Mouse (Mus musculus): ENCODE results near the gene Cnst. TPM values are rescaled to one million over a fixed set of nuclear protein-coding genes. Genes with fewer than 3 reads are reported as not detected.

The Cnst gene
- polyA plus RNA-seq, 1 experiment from 2014 or later, result 15.9 TPM

DNA sequence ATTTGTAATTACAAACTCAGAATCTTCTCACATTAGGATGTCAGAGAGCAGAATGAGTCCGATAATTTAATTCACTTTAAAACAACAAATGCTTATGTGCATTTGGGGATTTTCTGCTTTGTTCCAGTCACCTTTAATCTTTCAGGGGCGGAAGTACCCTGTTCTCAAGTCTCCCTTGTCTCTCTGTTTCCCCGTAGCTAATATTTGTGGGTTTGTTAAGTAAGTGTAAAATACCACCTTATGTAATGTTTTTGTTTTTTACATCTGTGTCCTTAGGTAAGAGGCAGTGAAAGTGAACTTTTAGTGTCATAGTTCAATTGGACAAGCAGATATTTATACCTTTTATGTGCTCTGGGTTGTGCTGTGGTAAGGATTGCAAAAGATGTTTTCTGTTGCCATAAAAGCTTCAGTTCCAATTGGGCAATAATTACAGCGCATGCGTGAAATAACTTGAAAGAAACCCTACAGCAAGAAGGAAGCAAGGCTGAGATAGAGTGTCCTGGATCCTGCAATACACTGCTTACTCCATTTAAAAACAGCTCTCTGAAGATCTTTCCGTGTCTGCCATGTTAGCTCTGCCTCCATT lies 14.8 kb downstream of the Cnst start:
- WGBS, result 94% methylated on average over 6 of the region's 6 CpGs
- DNase-seq (ENCODE audit: low spot score), result no peak
- peaks cover 8% of the 10 kb centered on the region for H3K4me1 ChIP-seq
- H3K36me3 ChIP-seq, result no peaks in the 10 kb centered on the region
- no peaks in the 10 kb centered on the region for H3K9me3 ChIP-seq
- no peak overlapping the region for H3K27ac ChIP-seq
- no peaks in the 10 kb centered on the region for H3K27me3 ChIP-seq (ENCODE audit: insufficient read depth, poor library complexity, severe bottlenecking)
- H3K4me3 ChIP-seq, result no peak overlapping the region

- no peaks in the 10 kb centered on the region for H3K27me3 ChIP-seq (ENCODE audit: insufficient read depth, poor library complexity, severe bottlenecking)
- no peaks in the 10 kb centered on the region for H3K9me3 ChIP-seq
- H3K36me3 ChIP-seq, result no peaks in the 10 kb centered on the region
- DNase-seq (ENCODE audit: low spot score), result no peak
- 78% methylated on average over 4 of the region's 4 CpGs for WGBS
- H3K4me1 ChIP-seq, result peaks cover 27% of the 10 kb centered on the region
- H3K4me3 ChIP-seq, result no peak overlapping the region
- H3K27ac ChIP-seq, result no peak overlapping the region
These were observed 17.0 kb downstream of the Cnst start for GRCm38 (mm10) chr1:179563211-179563610.

GRCm38 (mm10) chr1:179563926-179564325 lies 17.8 kb downstream of the Cnst start:
- Histone ChIP-seq H3K4me3 (no peak overlapping the region), H3K36me3 (no peaks in the 10 kb centered on the region), H3K27me3 (ENCODE audit: insufficient read depth, poor library complexity, severe bottlenecking) (no peaks in the 10 kb centered on the region), H3K4me1 (peaks cover 34% of the 10 kb centered on the region), H3K9me3 (no peaks in the 10 kb centered on the region), H3K27ac (no peak overlapping the region)
- WGBS, result 84% methylated on average over 5 of the region's 5 CpGs
- DNase-seq (ENCODE audit: low spot score), result no peak

DNA sequence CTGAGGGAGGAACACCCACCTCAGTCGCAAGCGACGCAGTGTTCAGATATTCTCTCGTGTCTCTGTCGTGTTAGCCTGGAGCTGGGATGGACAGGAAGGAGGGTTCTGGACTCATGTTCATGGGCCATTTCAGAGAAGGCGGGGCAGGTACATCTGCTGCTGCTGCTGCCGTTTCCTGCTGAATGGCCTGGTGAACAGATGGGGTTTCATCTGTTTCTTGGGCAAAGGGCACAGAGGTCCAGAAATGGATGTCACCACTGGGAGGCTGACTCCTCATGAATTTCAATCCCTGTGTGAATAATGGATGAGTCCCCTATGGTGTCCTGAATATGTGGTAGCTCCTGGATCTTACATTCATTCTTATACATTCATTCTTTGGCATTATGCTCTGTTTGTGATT lies 21.4 kb downstream of the Cnst start:
- peaks cover 41% of the 10 kb centered on the region for H3K4me1 ChIP-seq
- no peak overlapping the region for H3K27ac ChIP-seq
- H3K4me3 ChIP-seq, result no peak overlapping the region
- H3K36me3 ChIP-seq, result no peaks in the 10 kb centered on the region
- no peaks in the 10 kb centered on the region for H3K27me3 ChIP-seq (ENCODE audit: insufficient read depth, poor library complexity, severe bottlenecking)
- WGBS, result 82% methylated on average over 7 of the region's 7 CpGs
- H3K9me3 ChIP-seq, result no peaks in the 10 kb centered on the region
- DNase-seq (ENCODE audit: low spot score), result no peak

- H3K4me3 ChIP-seq, result no peak overlapping the region
- WGBS, result 36% methylated on average over 4 of the region's 4 CpGs
- no peaks in the 10 kb centered on the region for H3K27me3 ChIP-seq (ENCODE audit: insufficient read depth, poor library complexity, severe bottlenecking)
- H3K36me3 ChIP-seq, result no peaks in the 10 kb centered on the region
- DNase-seq (ENCODE audit: low spot score), result no peak
- H3K4me1 ChIP-seq, result peaks cover 33% of the 10 kb centered on the region
- H3K27ac ChIP-seq, result peak overlapping the region; percentile 69
- H3K9me3 ChIP-seq, result no peaks in the 10 kb centered on the region
These were observed 22.7 kb downstream of the Cnst start for GRCm38 (mm10) chr1:179568690-179569398.

- Histone ChIP-seq H3K4me1 (peaks cover 33% of the 10 kb centered on the region), H3K27ac (no peak overlapping the region), H3K4me3 (no peak overlapping the region), H3K9me3 (no peaks in the 10 kb centered on the region), H3K27me3 (ENCODE audit: insufficient read depth, poor library complexity, severe bottlenecking) (no peaks in the 10 kb centered on the region), H3K36me3 (no peaks in the 10 kb centered on the region)
- 95% methylated on average over 1 of the region's 1 CpGs for WGBS
- DNase-seq (ENCODE audit: low spot score), result no peak
These were observed 24.3 kb downstream of the Cnst start for GRCm38 (mm10) chr1:179570482-179570881.

- H3K4me1 ChIP-seq, result peaks cover 27% of the 10 kb centered on the region
- no peaks in the 10 kb centered on the region for H3K9me3 ChIP-seq
- no peaks in the 10 kb centered on the region for H3K27me3 ChIP-seq (ENCODE audit: insufficient read depth, poor library complexity, severe bottlenecking)
- no peak for DNase-seq (ENCODE audit: low spot score)
- H3K27ac ChIP-seq, result no peak overlapping the region
- WGBS, result 87% methylated on average over 4 of the region's 4 CpGs
- no peak overlapping the region for H3K4me3 ChIP-seq
- H3K36me3 ChIP-seq, result no peaks in the 10 kb centered on the region
These were observed 25.5 kb downstream of the Cnst start for GRCm38 (mm10) chr1:179571686-179572085.

- H3K4me3 ChIP-seq, result no peak overlapping the region
- H3K27me3 ChIP-seq (ENCODE audit: insufficient read depth, poor library complexity, severe bottlenecking), result no peaks in the 10 kb centered on the region
- peaks cover 9% of the 10 kb centered on the region for H3K4me1 ChIP-seq
- no peak overlapping the region for H3K27ac ChIP-seq
- no peak for DNase-seq (ENCODE audit: low spot score)
- no peaks in the 10 kb centered on the region for H3K9me3 ChIP-seq
- WGBS, result 72% methylated on average over 6 of the region's 6 CpGs
- H3K36me3 ChIP-seq, result no peaks in the 10 kb centered on the region
These were observed 27.6 kb downstream of the Cnst start for GRCm38 (mm10) chr1:179573650-179574206.

GRCm38 (mm10) chr1:179578625-179579024 lies 32.5 kb downstream of the Cnst start:
- WGBS, result 67% methylated on average over 6 of the region's 6 CpGs
- no peak overlapping the region for H3K4me3 ChIP-seq
- no peaks in the 10 kb centered on the region for H3K27me3 ChIP-seq (ENCODE audit: insufficient read depth, poor library complexity, severe bottlenecking)
- peak overlapping the region; percentile 1; the same call in 1 of the 2 replicates for H3K27ac ChIP-seq
- peaks cover 12% of the 10 kb centered on the region for H3K4me1 ChIP-seq
- no peak for DNase-seq (ENCODE audit: low spot score)
- H3K36me3 ChIP-seq, result peaks cover 14% of the 10 kb centered on the region
- H3K9me3 ChIP-seq, result no peaks in the 10 kb centered on the region

- Histone ChIP-seq H3K4me1 (peaks cover 21% of the 10 kb centered on the region), H3K36me3 (peaks cover 14% of the 10 kb centered on the region), H3K27ac (no peak overlapping the region), H3K4me3 (no peak overlapping the region), H3K9me3 (no peaks in the 10 kb centered on the region), H3K27me3 (ENCODE audit: insufficient read depth, poor library complexity, severe bottlenecking) (no peaks in the 10 kb centered on the region)
- DNase-seq (ENCODE audit: low spot score), result no peak
- WGBS, result 61% methylated on average over 8 of the region's 8 CpGs
These were observed 34.0 kb downstream of the Cnst start for GRCm38 (mm10) chr1:179580200-179580599.

DNA sequence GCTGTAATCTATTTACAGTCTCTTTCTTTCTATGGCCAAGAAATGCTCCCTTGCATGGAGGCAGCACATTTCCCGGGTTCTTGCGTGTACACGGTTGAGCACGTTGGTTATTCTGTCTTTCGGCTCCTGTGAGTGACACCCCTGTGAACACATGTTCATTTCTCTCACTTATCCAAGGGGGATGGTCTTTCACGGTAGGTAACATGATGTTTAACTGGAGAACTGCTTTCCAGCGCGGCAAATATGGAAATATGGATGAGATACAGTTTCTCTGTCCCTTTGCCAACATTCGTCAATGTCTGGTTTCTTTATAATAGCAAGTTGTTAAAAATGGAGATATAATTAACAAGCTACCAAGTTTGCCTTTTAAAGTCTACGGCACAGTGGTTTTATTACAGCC lies 35.3 kb downstream of the Cnst start:
- peaks cover 32% of the 10 kb centered on the region for H3K4me1 ChIP-seq
- 92% methylated on average over 10 of the region's 10 CpGs for WGBS
- H3K27me3 ChIP-seq (ENCODE audit: insufficient read depth, poor library complexity, severe bottlenecking), result no peaks in the 10 kb centered on the region
- H3K27ac ChIP-seq, result no peak overlapping the region
- H3K36me3 ChIP-seq, result peaks cover 14% of the 10 kb centered on the region
- no peak overlapping the region for H3K4me3 ChIP-seq
- DNase-seq (ENCODE audit: low spot score), result no peak
- H3K9me3 ChIP-seq, result no peaks in the 10 kb centered on the region

GRCm38 (mm10) chr1:179582021-179582433 lies 35.9 kb downstream of the Cnst start:
- H3K9me3 ChIP-seq, result no peaks in the 10 kb centered on the region
- H3K27ac ChIP-seq, result no peak overlapping the region
- peaks cover 14% of the 10 kb centered on the region for H3K36me3 ChIP-seq
- H3K27me3 ChIP-seq (ENCODE audit: insufficient read depth, poor library complexity, severe bottlenecking), result no peaks in the 10 kb centered on the region
- peaks cover 37% of the 10 kb centered on the region for H3K4me1 ChIP-seq
- no peak overlapping the region for H3K4me3 ChIP-seq
- WGBS, result 36% methylated on average over 6 of the region's 6 CpGs
- DNase-seq (ENCODE audit: low spot score), result no peak

GRCm38 (mm10) chr1:179583090-179583489 lies 36.9 kb downstream of the Cnst start:
- DNase-seq (ENCODE audit: low spot score), result no peak
- H3K9me3 ChIP-seq, result no peaks in the 10 kb centered on the region
- WGBS, result 86% methylated on average over 3 of the region's 3 CpGs
- no peak overlapping the region for H3K27ac ChIP-seq
- no peaks in the 10 kb centered on the region for H3K27me3 ChIP-seq (ENCODE audit: insufficient read depth, poor library complexity, severe bottlenecking)
- H3K36me3 ChIP-seq, result peaks cover 14% of the 10 kb centered on the region
- no peak overlapping the region for H3K4me3 ChIP-seq
- peaks cover 44% of the 10 kb centered on the region for H3K4me1 ChIP-seq
